Mouse (Mus musculus) heart, embryonic 15.5 days (tissue): ENCODE data around the gene Unc5a. TPM values are rescaled to one million over a fixed set of nuclear protein-coding genes. Genes with fewer than 3 reads are reported as not detected.
A peak's percentile ranks its signal among the peaks of the same experiment; 100 is the strongest.

Experiments used
- ATAC-seq: fragments of 200-750 bp; cut with Nextera tagmentation; replicated peaks from 2 replicates; pipeline ENCODE4 v1.8.0; 2017; ENCODE audit warnings: low read depth, moderate TSS enrichment; ENCODE audit not compliant: insufficient number of reproducible peaks, insufficient read depth, low FRiP score
- H3K27ac ChIP-seq: fragments of 300-500 bp; sonication (generic); 2 replicates; pipeline ENCODE4 v1.5.1; 2015; ENCODE audit warnings: mild to moderate bottlenecking, inconsistent platforms
- H3K27me3 ChIP-seq: fragments of 300-500 bp; sonication (generic); 2 replicates; pipeline ENCODE4 v1.6.1; 2015; ENCODE audit warnings: inconsistent platforms
- H3K36me3 ChIP-seq: fragments of 300-500 bp; sonication (generic); 2 replicates; pipeline ENCODE4 v1.6.1; 2015; ENCODE audit warnings: mild to moderate bottlenecking, inconsistent platforms
- H3K4me1 ChIP-seq: fragments of 300-500 bp; sonication (generic); replicated peaks from 2 replicates; pipeline ENCODE4 v1.6.1; 2015; ENCODE audit warnings: inconsistent platforms
- H3K4me2 ChIP-seq: fragments of 300-500 bp; sonication (generic); 2 replicates; pipeline ENCODE4 v1.6.1; 2015; ENCODE audit warnings: inconsistent platforms, mild to moderate bottlenecking, moderate library complexity
- H3K4me3 ChIP-seq: fragments of 300-500 bp; sonication (generic); 2 replicates; pipeline ENCODE4 v1.5.1; 2015; ENCODE audit warnings: mild to moderate bottlenecking, inconsistent platforms
- H3K9ac ChIP-seq: fragments of 300-500 bp; sonication (generic); 2 replicates; pipeline ENCODE4 v1.6.1; 2015; ENCODE audit warnings: mild to moderate bottlenecking, inconsistent platforms
- H3K9me3 ChIP-seq: fragments of 300-500 bp; sonication (generic); replicated peaks from 2 replicates; pipeline ENCODE4 v1.6.1; 2016; ENCODE audit warnings: inconsistent platforms
- WGBS: fragments of 180-500 bp; shearing (Covaris S2); methylation state at CpG from one replicate; pipeline ENCODE4 v1.1.7; 2015; ENCODE audit warnings: mixed read lengths; 5-methylcytosine and 5-hydroxymethylcytosine counted together
- polyA plus RNA-seq: library from polyadenylated mRNA; unstranded; fragments of >200 nt; fragmentation: Nextera tagmentation; extraction: Ambion mirVana; gene quantifications from 2 replicates; pipeline ENCODE4 v1.2.1, GENCODE M21; 2015

The Unc5a gene
- polyA plus RNA-seq, result 1.3 and 2.8 TPM in 2 replicates

DNA sequence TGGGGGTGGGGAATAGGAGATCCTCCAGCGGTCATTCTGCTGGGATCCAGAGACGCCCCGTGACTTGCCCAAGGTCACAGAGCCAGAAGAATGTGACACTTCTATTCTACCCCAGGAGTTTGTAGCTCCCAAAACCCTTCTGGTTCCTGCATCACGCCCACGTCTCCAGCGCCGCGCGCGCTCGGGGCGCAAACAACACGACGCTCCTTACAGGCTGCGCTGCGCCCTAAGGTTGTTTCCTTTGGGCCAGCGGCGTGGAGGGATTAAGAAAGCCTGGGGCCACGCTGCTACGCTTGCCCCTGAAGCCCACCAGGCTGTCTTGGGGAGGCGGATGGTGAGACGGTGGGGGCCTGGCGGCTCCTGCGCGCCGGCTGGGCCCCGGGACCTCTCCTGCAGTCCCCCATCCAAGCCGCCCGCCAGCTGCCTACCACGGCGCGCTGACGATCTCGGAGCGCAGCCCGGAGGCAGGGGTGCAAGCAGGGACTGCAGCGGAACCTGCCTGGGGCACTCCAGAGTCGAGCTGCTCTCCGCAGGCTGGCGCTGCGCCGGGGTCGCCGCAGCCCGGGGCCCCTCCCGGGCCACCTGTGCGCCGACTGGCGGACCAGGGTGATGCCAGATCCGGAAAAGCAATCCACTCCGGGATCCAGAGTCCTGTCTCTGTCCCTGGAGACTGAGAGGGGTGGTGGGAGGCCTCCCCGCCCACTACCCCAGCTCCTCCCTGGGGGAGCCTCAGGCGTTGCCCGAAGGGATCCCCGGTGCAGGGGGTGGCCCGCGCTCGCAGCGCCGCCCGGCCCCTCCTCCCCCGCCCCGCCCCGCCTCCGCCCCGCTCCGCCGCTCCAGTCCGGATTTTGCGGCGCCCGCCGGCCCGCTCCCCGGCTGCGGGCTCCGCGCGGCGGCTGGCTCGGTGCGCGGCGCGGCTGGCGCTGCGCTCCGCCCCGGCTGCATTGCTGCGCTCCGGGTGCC, at the start of gene Unc5a:
Gene Unc5a (plus strand): TSS at position 881 of the 963 bp plus-strand sequence.
- under 1% methylated on average over 75 of the region's 91 CpGs for WGBS
- H3K4me2 ChIP-seq, result peak within 1 kb of the TSS; percentile 98
- peak within 1 kb of the TSS; percentile 48 for H3K9ac ChIP-seq
- H3K36me3 ChIP-seq, result no peaks in the 10 kb centered on the region
- peak; percentile 53; the same call in 1 of the 2 replicates for ATAC-seq
- H3K4me1 ChIP-seq, result peaks cover 21% of the 10 kb centered on the region
- H3K9me3 ChIP-seq, result no peaks in the 10 kb centered on the region
- peak within 1 kb of the TSS; percentile 67 for H3K4me3 ChIP-seq
- H3K27ac ChIP-seq, result no peak within 1 kb of the TSS
- peaks cover 100% of the 10 kb centered on the region for H3K27me3 ChIP-seq

DNA sequence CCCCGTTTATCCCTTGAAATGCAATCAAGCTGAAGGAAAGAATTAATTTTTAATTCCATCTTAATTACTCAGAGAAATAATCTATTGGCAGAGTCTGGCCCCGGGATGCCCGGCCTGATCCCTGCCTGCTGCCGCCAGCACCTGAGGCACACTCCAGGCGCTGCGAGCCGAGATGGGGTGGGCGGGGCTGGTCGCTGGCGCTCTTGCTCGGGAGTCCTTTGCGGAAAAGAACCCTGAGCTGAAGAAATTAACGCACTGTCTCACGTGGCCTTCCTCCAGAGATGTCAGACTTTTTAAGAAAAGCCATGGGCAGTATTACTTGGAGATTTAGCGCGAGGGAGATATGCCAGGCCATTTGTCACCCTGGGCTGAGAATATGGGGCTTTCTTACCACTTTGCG, 37.2 kb upstream of the Unc5a start:
- Histone ChIP-seq H3K4me3 (no peak overlapping the region), H3K27ac (no peak overlapping the region), H3K4me1 (peaks cover 4% of the 10 kb centered on the region), H3K4me2 (no peak overlapping the region), H3K36me3 (no peaks in the 10 kb centered on the region), H3K9ac (no peak overlapping the region), H3K9me3 (0 out of 2 replicates have a peak, but pooled peaks cover 3% of the 10 kb centered on the region), H3K27me3 (peaks cover 47% of the 10 kb centered on the region)
- no peak for ATAC-seq
- WGBS, result 5% methylated on average over 17 of the region's 17 CpGs

DNA sequence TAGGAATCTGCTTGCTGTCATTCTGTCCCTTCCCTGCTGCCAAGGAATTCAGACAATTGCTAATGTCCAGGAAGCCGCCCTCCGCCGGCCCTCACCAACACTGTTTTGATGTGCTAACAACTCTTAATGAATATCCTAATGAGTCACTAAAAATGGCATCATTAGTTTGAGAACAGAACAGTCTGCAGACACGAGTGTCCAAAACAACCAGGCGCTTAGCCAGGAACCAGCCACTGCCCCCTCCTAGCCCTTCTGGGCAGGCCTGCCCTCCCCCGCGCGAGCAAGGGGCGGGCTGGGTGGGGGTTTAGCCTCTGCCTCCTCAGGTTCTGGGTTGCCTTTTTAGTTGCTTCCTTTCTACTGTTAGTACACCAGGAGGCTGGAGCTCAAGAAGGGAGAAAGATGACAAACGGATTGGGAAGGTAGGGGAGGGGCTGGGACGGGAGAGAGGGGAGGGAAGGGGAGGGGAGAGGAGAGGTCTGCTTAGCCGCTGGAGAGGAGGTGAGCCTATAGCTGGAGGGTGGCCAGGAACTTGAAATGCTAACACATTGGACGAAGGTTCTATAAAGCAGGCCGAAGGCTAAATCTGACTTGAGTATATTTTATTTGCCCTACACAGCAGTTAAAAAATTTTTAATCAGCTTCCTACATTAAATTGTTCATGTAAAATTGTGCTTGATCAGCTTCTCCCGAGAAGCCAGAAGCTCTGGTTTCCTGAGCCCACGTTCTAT, 36.2 kb upstream of the Unc5a start:
- H3K27me3 ChIP-seq, result peaks cover 43% of the 10 kb centered on the region
- H3K4me1 ChIP-seq, result peaks cover 4% of the 10 kb centered on the region
- H3K4me3 ChIP-seq, result no peak overlapping the region
- no peak overlapping the region for H3K9ac ChIP-seq
- H3K9me3 ChIP-seq, result 0 out of 2 replicates have a peak, but pooled peaks cover 3% of the 10 kb centered on the region
- H3K36me3 ChIP-seq, result no peaks in the 10 kb centered on the region
- H3K27ac ChIP-seq, result no peak overlapping the region
- WGBS, result 14% methylated on average over 16 of the region's 16 CpGs
- no peak for ATAC-seq
- H3K4me2 ChIP-seq, result no peak overlapping the region

DNA sequence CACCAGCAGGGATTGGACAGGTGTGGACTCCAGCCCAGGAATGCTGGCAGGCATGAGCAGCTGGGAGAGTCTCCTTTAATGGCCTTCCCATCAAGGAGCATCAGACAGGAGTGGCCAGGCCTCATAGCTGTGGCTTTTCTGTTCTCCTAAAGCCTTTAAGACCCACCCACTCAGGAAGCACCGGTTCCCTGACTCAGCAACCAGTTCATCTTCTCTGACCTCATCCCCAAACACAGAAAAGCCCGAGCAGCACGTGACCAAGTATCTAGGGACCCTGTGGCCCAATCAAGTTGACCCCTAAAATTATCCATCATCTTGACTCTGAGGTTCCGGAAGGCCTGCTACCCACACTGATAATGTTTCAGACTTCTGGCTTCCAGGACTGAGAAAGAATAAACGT, 32.6 kb upstream of the Unc5a start:
- H3K4me2 ChIP-seq, result no peak overlapping the region
- H3K27ac ChIP-seq, result no peak overlapping the region
- H3K36me3 ChIP-seq, result no peaks in the 10 kb centered on the region
- peaks cover 4% of the 10 kb centered on the region for H3K4me1 ChIP-seq
- H3K9me3 ChIP-seq, result 0 out of 2 replicates have a peak, but pooled peaks cover 3% of the 10 kb centered on the region
- no peak overlapping the region for H3K9ac ChIP-seq
- peaks cover 25% of the 10 kb centered on the region for H3K27me3 ChIP-seq
- H3K4me3 ChIP-seq, result no peak overlapping the region
- ATAC-seq, result no peak
- 50% methylated on average over 5 of the region's 5 CpGs for WGBS

DNA sequence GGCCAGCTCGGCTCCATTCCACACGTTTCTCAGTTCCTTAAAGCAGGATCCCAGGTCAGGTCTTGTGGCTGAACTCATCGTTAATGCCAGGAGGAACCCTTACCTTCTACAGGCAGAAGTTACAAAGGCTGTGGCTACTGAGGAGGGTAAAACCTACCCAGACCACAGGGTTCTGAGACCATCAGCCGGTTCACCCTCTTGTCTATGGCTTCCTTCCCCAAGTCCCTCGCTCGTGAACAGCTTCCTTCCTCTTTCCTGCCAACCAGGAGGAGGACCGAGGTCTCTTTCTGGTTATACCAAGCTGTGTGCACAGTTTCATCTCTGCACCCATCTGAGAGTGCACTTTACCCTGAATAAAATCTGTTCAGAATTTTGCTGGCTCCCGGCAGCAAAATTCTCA, 30.3 kb upstream of the Unc5a start:
- no peaks in the 10 kb centered on the region for H3K36me3 ChIP-seq
- ATAC-seq, result no peak
- H3K4me1 ChIP-seq, result no peaks in the 10 kb centered on the region
- 64% methylated on average over 8 of the region's 8 CpGs for WGBS
- H3K4me3 ChIP-seq, result no peak overlapping the region
- no peak overlapping the region for H3K4me2 ChIP-seq
- peaks cover 4% of the 10 kb centered on the region for H3K27me3 ChIP-seq
- no peak overlapping the region for H3K9ac ChIP-seq
- no peak overlapping the region for H3K27ac ChIP-seq
- H3K9me3 ChIP-seq, result 0 out of 2 replicates have a peak, but pooled peaks cover 3% of the 10 kb centered on the region

DNA sequence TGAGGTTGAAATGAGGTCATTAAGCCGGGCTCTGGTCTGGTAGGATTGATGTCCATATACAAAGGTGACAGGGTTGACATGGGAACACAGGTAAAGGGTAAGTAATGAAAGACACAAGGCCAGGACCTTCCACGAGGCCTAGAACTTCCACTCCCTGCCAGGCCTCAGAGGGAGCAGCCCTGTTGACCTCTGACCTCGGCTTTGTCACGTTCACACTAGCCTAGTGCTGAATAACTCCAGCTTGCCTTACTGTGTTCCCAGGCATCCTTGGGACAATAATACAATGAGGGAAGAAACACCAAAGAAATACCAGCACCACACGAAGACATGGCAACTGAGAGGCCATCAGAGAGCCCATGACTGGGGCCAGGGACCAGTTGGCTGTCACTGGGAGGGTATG, 29.5 kb upstream of the Unc5a start:
- 48% methylated on average over 5 of the region's 5 CpGs for WGBS
- Histone ChIP-seq H3K36me3 (no peaks in the 10 kb centered on the region), H3K9me3 (0 out of 2 replicates have a peak, but pooled peaks cover 3% of the 10 kb centered on the region), H3K4me1 (no peaks in the 10 kb centered on the region), H3K9ac (no peak overlapping the region), H3K4me2 (no peak overlapping the region), H3K4me3 (no peak overlapping the region), H3K27me3 (0 out of 2 replicates have a peak, but pooled peaks cover 2% of the 10 kb centered on the region), H3K27ac (no peak overlapping the region)
- ATAC-seq, result no peak

DNA sequence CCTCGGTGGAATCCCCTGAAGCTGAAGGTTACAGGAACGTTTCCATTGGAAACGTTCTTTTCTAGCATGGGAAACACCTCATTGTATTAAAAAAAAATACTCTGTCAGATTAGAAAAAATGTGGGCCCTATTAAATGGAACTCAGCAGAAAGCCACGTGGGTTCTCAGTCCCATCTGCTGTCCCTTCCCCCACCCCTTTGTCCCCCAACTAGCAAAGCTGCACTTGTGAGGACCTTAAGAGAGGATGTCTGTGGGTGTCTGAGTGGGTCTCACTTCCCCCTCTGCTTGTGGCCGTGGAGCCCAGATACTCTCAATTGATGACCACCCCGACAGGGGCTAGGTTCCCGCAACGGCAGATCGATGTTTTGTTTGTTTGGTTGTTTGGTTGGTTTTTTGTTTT, 27.5 kb upstream of the Unc5a start:
- no peak overlapping the region for H3K4me2 ChIP-seq
- H3K4me3 ChIP-seq, result no peak overlapping the region
- H3K9ac ChIP-seq, result no peak overlapping the region
- H3K27me3 ChIP-seq, result 0 out of 2 replicates have a peak, but pooled peaks cover 2% of the 10 kb centered on the region
- H3K4me1 ChIP-seq, result no peaks in the 10 kb centered on the region
- no peaks in the 10 kb centered on the region for H3K36me3 ChIP-seq
- WGBS, result 73% methylated on average over 9 of the region's 9 CpGs
- H3K9me3 ChIP-seq, result no peaks in the 10 kb centered on the region
- H3K27ac ChIP-seq, result no peak overlapping the region
- ATAC-seq, result no peak

DNA sequence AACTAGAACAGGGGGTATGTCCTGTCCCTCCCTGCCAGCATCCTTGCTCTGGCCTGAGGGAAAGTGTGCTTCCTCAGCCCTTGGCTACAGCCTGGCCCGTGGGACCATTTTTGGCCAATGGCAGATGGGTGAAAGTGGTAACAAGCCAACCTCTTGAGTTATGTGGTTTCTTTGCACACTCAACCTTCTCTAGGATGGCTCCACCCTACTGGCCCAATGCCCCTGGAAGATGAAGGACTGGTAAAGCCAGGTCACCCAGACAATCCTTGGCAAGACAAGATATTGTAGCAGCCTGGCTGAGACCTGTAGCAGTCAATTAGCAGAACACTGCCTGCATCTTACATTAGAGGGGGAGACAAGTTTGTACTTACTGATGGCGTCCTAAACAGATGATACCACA, 25.5 kb upstream of the Unc5a start:
- Histone ChIP-seq H3K9me3 (no peaks in the 10 kb centered on the region), H3K36me3 (no peaks in the 10 kb centered on the region), H3K4me3 (no peak overlapping the region), H3K27ac (no peak overlapping the region), H3K27me3 (0 out of 2 replicates have a peak, but pooled peaks cover 2% of the 10 kb centered on the region), H3K4me2 (no peak overlapping the region), H3K4me1 (no peaks in the 10 kb centered on the region), H3K9ac (no peak overlapping the region)
- 75% methylated on average over 2 of the region's 2 CpGs for WGBS
- no peak for ATAC-seq

DNA sequence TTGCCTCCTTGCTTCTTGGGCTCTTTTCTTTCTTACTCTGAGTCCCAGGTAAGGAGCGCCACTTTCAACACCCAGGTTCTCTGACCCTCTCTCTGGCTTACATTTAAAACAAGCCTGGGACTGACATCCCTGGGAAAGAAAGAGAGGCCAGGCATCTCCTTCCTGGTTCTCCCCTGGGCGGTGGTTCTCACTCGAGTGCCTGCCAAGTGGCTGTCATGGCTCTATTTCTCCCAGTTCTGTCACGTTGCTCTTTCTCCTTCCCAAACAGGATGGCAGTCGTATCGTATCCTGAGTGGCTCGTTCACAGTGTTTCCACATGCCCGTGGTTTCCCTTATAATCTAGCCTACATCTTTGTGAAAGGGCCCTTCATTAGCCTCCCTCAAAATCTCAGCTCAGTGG, 23.7 kb upstream of the Unc5a start:
- Histone ChIP-seq H3K9me3 (no peaks in the 10 kb centered on the region), H3K36me3 (no peaks in the 10 kb centered on the region), H3K9ac (no peak overlapping the region), H3K4me1 (no peaks in the 10 kb centered on the region), H3K4me3 (no peak overlapping the region), H3K27ac (no peak overlapping the region), H3K27me3 (0 out of 2 replicates have a peak, but pooled peaks cover 2% of the 10 kb centered on the region), H3K4me2 (no peak overlapping the region)
- 47% methylated on average over 8 of the region's 8 CpGs for WGBS
- no peak for ATAC-seq

DNA sequence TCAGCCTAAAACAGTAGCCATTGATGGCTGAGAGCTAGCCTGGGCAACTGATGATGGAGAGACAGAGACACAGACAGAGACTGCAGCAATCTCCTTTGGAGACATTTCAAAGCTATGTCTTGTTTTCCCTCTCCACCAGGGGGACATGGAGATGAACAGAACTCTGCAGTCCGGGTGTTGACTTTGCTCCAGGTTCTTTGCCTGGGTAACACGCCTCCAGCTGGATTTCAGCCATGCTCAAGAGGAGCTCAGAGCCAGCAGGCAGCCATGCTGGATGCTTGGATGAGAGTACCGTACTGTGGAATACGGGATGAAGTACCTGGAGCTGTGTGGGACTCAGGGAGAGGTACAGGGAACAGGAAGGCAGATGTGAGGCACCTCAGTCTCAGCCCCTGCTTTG, 22.6 kb upstream of the Unc5a start:
- 51% methylated on average over 4 of the region's 4 CpGs for WGBS
- 0 out of 2 replicates have a peak, but pooled peaks cover 2% of the 10 kb centered on the region for H3K27me3 ChIP-seq
- H3K9me3 ChIP-seq, result no peaks in the 10 kb centered on the region
- H3K9ac ChIP-seq, result no peak overlapping the region
- H3K4me2 ChIP-seq, result no peak overlapping the region
- no peak overlapping the region for H3K27ac ChIP-seq
- H3K4me3 ChIP-seq, result no peak overlapping the region
- H3K4me1 ChIP-seq, result no peaks in the 10 kb centered on the region
- ATAC-seq, result no peak
- no peaks in the 10 kb centered on the region for H3K36me3 ChIP-seq

DNA sequence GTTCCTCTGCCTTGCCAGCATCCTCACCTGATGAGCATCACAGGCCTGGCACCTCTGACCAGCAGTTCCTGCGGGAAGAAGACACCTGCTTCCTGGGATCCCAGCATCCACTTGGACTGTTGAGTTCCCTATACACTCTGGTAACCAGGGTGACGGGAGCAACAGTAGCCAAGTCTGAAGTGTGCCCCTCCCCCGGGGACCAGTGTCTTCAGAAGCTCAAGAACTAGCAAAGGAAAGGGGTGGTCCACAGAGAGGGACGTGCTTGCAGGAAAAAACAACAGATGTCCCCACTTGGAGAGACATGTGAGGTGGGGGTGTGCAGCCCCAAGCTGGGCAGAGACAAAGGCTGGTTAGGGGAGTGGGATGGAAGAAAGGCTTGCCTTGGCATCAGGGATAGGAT, 19.1 kb upstream of the Unc5a start:
- Histone ChIP-seq H3K4me1 (no peaks in the 10 kb centered on the region), H3K9ac (no peak overlapping the region), H3K4me2 (no peak overlapping the region), H3K4me3 (no peak overlapping the region), H3K9me3 (no peaks in the 10 kb centered on the region), H3K36me3 (no peaks in the 10 kb centered on the region), H3K27me3 (peaks cover 12% of the 10 kb centered on the region; the same call in 1 of the 2 replicates), H3K27ac (no peak overlapping the region)
- WGBS, result 38% methylated on average over 4 of the region's 4 CpGs
- no peak for ATAC-seq
